Mouse (Mus musculus) erythroid progenitor cell, adult 5-6 weeks (primary cell): ENCODE data around the gene Dlx1. TPM values are rescaled to one million over a fixed set of nuclear protein-coding genes. Genes with fewer than 3 reads are reported as not detected.

Experiments
- ATAC-seq: replicated peaks from 2 replicates; pipeline ENCODE4 v1.8.0; 2016; ENCODE audit warnings: moderate number of reproducible peaks, mild to moderate bottlenecking, moderate TSS enrichment, inconsistent platforms; ENCODE audit not compliant: poor library complexity, low FRiP score, severe bottlenecking
- total RNA-seq, 2 experiments: library from RNA; stranded (forward) in 1 of 2; stranded (reverse) in 1 of 2; fragments of 150-400 nt in 1 of 2; fragments of 186-747, 209-891 nt in 1 of 2; gene quantifications; 2 replicates each; pipeline versions ENCODE4 v1.2.3 to v1.2.4; 2015 to 2017; ENCODE audit warnings: low replicate concordance in 2 of 2

Gene Dlx1
- total RNA-seq, 2 experiments from 2014 or later: not detected

- no peak for ATAC-seq
Measured at GRCm38 (mm10) chr2:71544391-71545285, 16.7 kb downstream of the Dlx1 start.

- no peak for ATAC-seq
Measured at GRCm38 (mm10) chr2:71545401-71545881, 17.5 kb downstream of the Dlx1 start.

- ATAC-seq: no peak
Measured at GRCm38 (mm10) chr2:71545882-71546639, 18.1 kb downstream of the Dlx1 start.

DNA sequence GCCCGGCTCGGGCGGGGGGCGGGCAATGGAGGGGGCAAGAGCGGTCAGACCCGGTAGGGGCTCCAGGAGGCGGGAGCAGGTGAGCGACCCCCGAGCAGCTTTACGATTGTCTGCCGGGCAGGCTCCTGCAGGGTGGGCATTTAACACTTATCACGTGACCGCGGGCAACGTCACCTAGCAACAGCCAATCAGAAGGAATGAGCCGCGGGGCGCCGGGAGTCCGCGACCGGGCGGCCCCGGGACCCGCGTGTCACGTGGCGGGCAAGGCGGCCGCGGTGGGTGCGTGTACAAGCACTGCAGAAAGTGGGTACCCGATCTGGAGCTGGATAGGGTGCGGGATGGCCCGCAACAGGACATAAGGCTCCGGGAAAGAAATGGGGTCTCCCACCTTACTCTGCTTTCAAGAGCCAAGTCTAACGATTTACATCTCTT is 18.7 kb downstream of the Dlx1 start, which contains the start of gene Dlx2:
Gene Dlx2, minus strand, starts transcription at position 115 of the 432 bp plus-strand sequence.
- ATAC-seq: no peak

- no peak for ATAC-seq
Measured at GRCm38 (mm10) chr2:71547829-71548228, 19.9 kb downstream of the Dlx1 start.

DNA sequence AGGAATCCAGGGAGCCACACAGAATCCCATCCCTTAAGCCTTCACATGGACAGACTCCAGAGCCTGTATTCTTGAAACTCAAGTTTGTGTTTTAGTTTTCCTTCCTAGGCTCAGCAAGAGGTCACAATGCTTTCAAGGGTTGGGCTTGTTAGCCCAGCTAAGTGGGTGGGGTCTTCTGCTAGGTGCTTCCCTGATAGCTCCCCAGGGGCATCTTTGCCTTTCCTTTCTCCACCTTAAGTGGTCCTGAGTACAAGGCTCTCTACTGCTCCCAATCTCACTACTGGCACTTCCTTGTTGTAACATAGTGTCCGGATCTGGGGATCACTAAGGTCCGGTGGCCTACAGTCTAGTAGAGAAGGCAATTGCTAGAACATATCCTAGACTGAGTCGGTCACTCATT is 22.4 kb downstream of the Dlx1 start:
- no peak for ATAC-seq

GRCm38 (mm10) chr2:71551704-71552103 is 23.8 kb downstream of the Dlx1 start:
- ATAC-seq: no peak

- no peak for ATAC-seq
Measured at GRCm38 (mm10) chr2:71556071-71556470, 28.2 kb downstream of the Dlx1 start.

- no peak for ATAC-seq
Measured at GRCm38 (mm10) chr2:71566466-71566865, 38.6 kb downstream of the Dlx1 start.

DNA sequence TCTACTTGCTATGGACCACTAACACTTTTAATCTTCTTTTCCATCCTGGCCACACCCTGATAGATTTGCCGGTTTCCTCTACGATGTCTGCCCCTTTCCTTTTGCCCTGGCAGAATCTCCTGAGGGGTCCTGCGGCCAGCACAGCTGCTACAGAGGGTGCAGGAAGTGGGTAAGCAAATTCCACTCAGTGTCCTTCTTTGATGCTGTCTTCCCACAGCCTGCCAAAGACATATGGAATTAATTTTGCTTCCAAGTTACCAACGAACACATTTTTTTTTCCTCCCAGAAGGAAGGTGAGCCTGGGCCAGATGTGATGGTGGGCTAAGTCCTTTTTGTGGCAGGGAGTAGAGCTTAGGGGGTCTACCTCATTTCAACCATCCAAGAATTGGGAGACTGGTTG is 45.8 kb downstream of the Dlx1 start:
- ATAC-seq: no peak

DNA sequence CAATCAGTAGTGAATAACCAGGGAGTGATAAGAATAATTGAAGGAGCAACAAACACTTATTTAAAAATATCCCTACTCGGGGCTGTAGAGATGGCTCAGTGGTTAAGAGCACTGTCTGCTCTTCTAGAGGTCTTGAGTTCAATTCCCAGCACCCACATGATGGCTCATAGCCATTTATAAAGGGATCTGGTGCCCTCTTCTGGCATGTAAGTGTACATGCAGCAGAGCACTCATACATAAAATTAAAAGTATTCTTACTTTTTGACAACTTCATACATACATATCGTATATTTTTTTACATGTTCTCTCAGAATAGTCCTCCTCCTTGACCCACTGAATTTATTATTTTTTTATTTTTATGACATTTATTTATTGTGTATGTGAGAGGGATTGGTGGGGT is 49.1 kb downstream of the Dlx1 start:
- ATAC-seq: no peak

GRCm38 (mm10) chr2:71580632-71581466 is 52.9 kb downstream of the Dlx1 start:
- ATAC-seq: no peak

- ATAC-seq: no peak
Measured at GRCm38 (mm10) chr2:71581488-71581887, 53.6 kb downstream of the Dlx1 start.

Other genes with a start within 250 kb of the Dlx1 start
- gene Slc25a12, start 160.4 kb upstream of the Dlx1 start, total RNA-seq (2015; ENCODE audit: low replicate concordance): 11.2 and 18.0 TPM in 2 replicates
- gene Slc25a12, start 160.4 kb upstream of the Dlx1 start, total RNA-seq (2017; ENCODE audit: low replicate concordance): 15.8 and 25.6 TPM in 2 replicates
- gene Hat1, start 139.2 kb upstream of the Dlx1 start, total RNA-seq (2015; ENCODE audit: low replicate concordance): 85.9 and 159 TPM in 2 replicates
- 84.1 and 89.0 TPM in 2 replicates for gene Hat1, start 139.2 kb upstream of the Dlx1 start, total RNA-seq (2017; ENCODE audit: low replicate concordance)
- 13.0 and 20.9 TPM in 2 replicates for gene Metap1d, start 74.8 kb upstream of the Dlx1 start, total RNA-seq (2015; ENCODE audit: low replicate concordance)
- gene Metap1d, start 74.8 kb upstream of the Dlx1 start, total RNA-seq (2017; ENCODE audit: low replicate concordance): 14.0 and 17.0 TPM in 2 replicates
- not detected in 2 replicates for gene Dlx2, start 18.6 kb downstream of the Dlx1 start, total RNA-seq (2015; ENCODE audit: low replicate concordance)
- gene Dlx2, start 18.6 kb downstream of the Dlx1 start, total RNA-seq (2017; ENCODE audit: low replicate concordance): not detected in 2 replicates
- gene Itga6, start 217.5 kb downstream of the Dlx1 start, total RNA-seq (2015; ENCODE audit: low replicate concordance): 4.7 and 9.6 TPM in 2 replicates
- gene Itga6, start 217.5 kb downstream of the Dlx1 start, total RNA-seq (2017; ENCODE audit: low replicate concordance): 3.6 and 7.6 TPM in 2 replicates